Mouse (Mus musculus) lung, adult 18-20 months (tissue): ENCODE measurements around the gene Cd34.
A peak's percentile ranks its signal among the peaks of the same experiment; 100 is the strongest.

ENCODE experiments used
- DNase-seq, 2 experiments: peaks; one replicate each; pipeline ENCODE4 v3.0.0; 2022; ENCODE audit warnings: mixed read lengths in 2 of 2

The Cd34 gene

GRCm38 (mm10) chr1:194938715-194939114 is at the start of gene Cd34:
Gene Cd34, plus strand, starts transcription at chr1:194938819.
- DNase-seq, result peak; percentile 53 to 66

GRCm38 (mm10) chr1:194894513-194894912 is 44.1 kb upstream of the Cd34 start:
- DNase-seq, result no peak

- no peak for DNase-seq
These were observed 43.3 kb upstream of the Cd34 start for GRCm38 (mm10) chr1:194895287-194895686.

GRCm38 (mm10) chr1:194901075-194901474 is 37.5 kb upstream of the Cd34 start:
- DNase-seq, result no peak

- DNase-seq, result no peak
These were observed 36.8 kb upstream of the Cd34 start for GRCm38 (mm10) chr1:194901826-194902225.

GRCm38 (mm10) chr1:194908956-194909355 is 29.7 kb upstream of the Cd34 start:
- DNase-seq, result no peak

- no peak for DNase-seq
These were observed 12.8 kb upstream of the Cd34 start for GRCm38 (mm10) chr1:194925753-194926350.

- peak in 1 of 2 experiments; percentile 22 for DNase-seq
These were observed 10.7 kb upstream of the Cd34 start for GRCm38 (mm10) chr1:194927887-194928286.

GRCm38 (mm10) chr1:194929275-194929971 is 9.2 kb upstream of the Cd34 start:
- no peak for DNase-seq

- DNase-seq, result peak; percentile 34 to 41
These were observed 8.7 kb upstream of the Cd34 start for GRCm38 (mm10) chr1:194929972-194930355.

GRCm38 (mm10) chr1:194930706-194931105 is 7.9 kb upstream of the Cd34 start:
- DNase-seq, result no peak

- no peak for DNase-seq
These were observed 3.3 kb upstream of the Cd34 start for GRCm38 (mm10) chr1:194935351-194935750.

- DNase-seq, result no peak
These were observed 2.9 kb downstream of the Cd34 start for GRCm38 (mm10) chr1:194941528-194941927.

- no peak for DNase-seq
These were observed 4.3 kb downstream of the Cd34 start for GRCm38 (mm10) chr1:194942912-194943311.

GRCm38 (mm10) chr1:194943485-194943884 is 4.9 kb downstream of the Cd34 start:
- no peak for DNase-seq

- DNase-seq, result peak; percentile 29 to 43
These were observed 6.8 kb downstream of the Cd34 start for GRCm38 (mm10) chr1:194945382-194945781.

- no peak for DNase-seq
These were observed 7.8 kb downstream of the Cd34 start for GRCm38 (mm10) chr1:194946467-194946866.

- DNase-seq, result peak in 1 of 2 experiments; percentile 18
These were observed 12.3 kb downstream of the Cd34 start for GRCm38 (mm10) chr1:194950913-194951312.

GRCm38 (mm10) chr1:194952891-194953290 is 14.3 kb downstream of the Cd34 start:
- no peak for DNase-seq

- DNase-seq, result no peak
These were observed 16.1 kb downstream of the Cd34 start for GRCm38 (mm10) chr1:194954694-194955093.

- DNase-seq, result peak in 1 of 2 experiments; percentile 18
These were observed 17.1 kb downstream of the Cd34 start for GRCm38 (mm10) chr1:194955749-194956148.

- DNase-seq, result no peak
These were observed 18.4 kb downstream of the Cd34 start for GRCm38 (mm10) chr1:194957021-194957420.

- DNase-seq, result peak; percentile 55 to 66
These were observed 23.6 kb downstream of the Cd34 start for GRCm38 (mm10) chr1:194962181-194962580.

GRCm38 (mm10) chr1:194962712-194963111 is 24.1 kb downstream of the Cd34 start:
- no peak for DNase-seq

- no peak for DNase-seq
These were observed 33.4 kb downstream of the Cd34 start for GRCm38 (mm10) chr1:194971980-194972379.
